Mouse (Mus musculus): ENCODE measurements around the gene Orc5. TPM values are rescaled to one million over a fixed set of nuclear protein-coding genes. Genes with fewer than 3 reads are reported as not detected.
"Not testable (repeated sequence)": the region's sequence is repeated elsewhere in the genome, so short reads cannot be mapped to it uniquely, and the experiment has no call there.

The Orc5 gene
- polyA plus RNA-seq, 1 experiment from 2014 or later: 39.5 TPM

- 94% methylated on average over 5 of the region's 5 CpGs for WGBS
- Histone ChIP-seq H3K27me3 (ENCODE audit: control insufficient read depth, insufficient read depth, low read length) (no peaks in the 10 kb centered on the region), H3K4me2 (ENCODE audit: low read depth, low read length) (no peak overlapping the region), H3K36me3 (ENCODE audit: control insufficient read depth, insufficient read depth, low read length) (no peaks in the 10 kb centered on the region), H3K4me3 (ENCODE audit: low read depth, low read length) (no peak overlapping the region), H3K9me3 (ENCODE audit: control insufficient read depth, low read length) (no peaks in the 10 kb centered on the region), H3K27ac (ENCODE audit: low read depth, low read length) (no peak overlapping the region), H3K9ac (replicated peaks; ENCODE audit: low read depth, low read length) (no peak overlapping the region), H3K4me1 (ENCODE audit: control insufficient read depth, insufficient read depth, low read length) (no peaks in the 10 kb centered on the region)
- ATAC-seq (ENCODE audit: low read depth): no peak
Measured at GRCm38 (mm10) chr5:22482567-22482966, 67.7 kb downstream of the Orc5 start.

GRCm38 (mm10) chr5:22472445-22472844, 77.8 kb downstream of the Orc5 start:
- H3K27me3 ChIP-seq (ENCODE audit: control insufficient read depth, insufficient read depth, low read length); ATAC-seq (ENCODE audit: low read depth): not testable (repeated sequence)
- 89% methylated on average over 6 of the region's 11 CpGs for WGBS

GRCm38 (mm10) chr5:22471243-22471642, 79.0 kb downstream of the Orc5 start:
- ATAC-seq (ENCODE audit: low read depth): peak; percentile 69
- H3K4me1 ChIP-seq (ENCODE audit: control insufficient read depth, insufficient read depth, low read length): no peaks in the 10 kb centered on the region
- WGBS: 48% methylated on average over 4 of the region's 4 CpGs
- H3K27me3 ChIP-seq (ENCODE audit: control insufficient read depth, insufficient read depth, low read length): no peaks in the 10 kb centered on the region
- no peaks in the 10 kb centered on the region for H3K9me3 ChIP-seq (ENCODE audit: control insufficient read depth, low read length)
- no peak overlapping the region for H3K4me2 ChIP-seq (ENCODE audit: low read depth, low read length)
- no peak overlapping the region for H3K9ac ChIP-seq (replicated peaks; ENCODE audit: low read depth, low read length)
- no peak overlapping the region for H3K27ac ChIP-seq (ENCODE audit: low read depth, low read length)
- no peaks in the 10 kb centered on the region for H3K36me3 ChIP-seq (ENCODE audit: control insufficient read depth, insufficient read depth, low read length)
- H3K4me3 ChIP-seq (ENCODE audit: low read depth, low read length): no peak overlapping the region

More at GRCm38 (mm10) chr5:22472445-22472844, 77.8 kb downstream of the Orc5 start:
- not testable (repeated sequence) for H3K4me2 ChIP-seq (ENCODE audit: low read depth, low read length); H3K9me3 ChIP-seq (ENCODE audit: control insufficient read depth, low read length); H3K4me1 ChIP-seq (ENCODE audit: control insufficient read depth, insufficient read depth, low read length); H3K27ac ChIP-seq (ENCODE audit: low read depth, low read length); H3K4me3 ChIP-seq (ENCODE audit: low read depth, low read length); H3K9ac ChIP-seq (replicated peaks; ENCODE audit: low read depth, low read length); H3K36me3 ChIP-seq (ENCODE audit: control insufficient read depth, insufficient read depth, low read length)

GRCm38 (mm10) chr5:22452871-22453661, 97.2 kb downstream of the Orc5 start:
- Histone ChIP-seq H3K9me3 (ENCODE audit: control insufficient read depth, low read length) (no peaks in the 10 kb centered on the region), H3K27me3 (ENCODE audit: control insufficient read depth, insufficient read depth, low read length) (no peaks in the 10 kb centered on the region), H3K27ac (ENCODE audit: low read depth, low read length) (peak overlapping the region; percentile 36; the same call in 1 of the 2 replicates), H3K36me3 (ENCODE audit: control insufficient read depth, insufficient read depth, low read length) (no peaks in the 10 kb centered on the region), H3K9ac (replicated peaks; ENCODE audit: low read depth, low read length) (no peak overlapping the region), H3K4me3 (ENCODE audit: low read depth, low read length) (no peak overlapping the region), H3K4me2 (ENCODE audit: low read depth, low read length) (no peak overlapping the region), H3K4me1 (ENCODE audit: control insufficient read depth, insufficient read depth, low read length) (0 out of 2 replicates have a peak, but pooled peaks cover 7% of the 10 kb centered on the region)
- WGBS: 27% methylated on average over 15 of the region's 15 CpGs
- ATAC-seq (ENCODE audit: low read depth): peak; percentile 76

- H3K9me3 ChIP-seq (ENCODE audit: control insufficient read depth, low read length): no peaks in the 10 kb centered on the region
- WGBS: 23% methylated on average over 9 of the region's 9 CpGs
- H3K4me1 ChIP-seq (ENCODE audit: control insufficient read depth, insufficient read depth, low read length): 0 out of 2 replicates have a peak, but pooled peaks cover 7% of the 10 kb centered on the region
- no peaks in the 10 kb centered on the region for H3K36me3 ChIP-seq (ENCODE audit: control insufficient read depth, insufficient read depth, low read length)
- no peak overlapping the region for H3K27ac ChIP-seq (ENCODE audit: low read depth, low read length)
- no peaks in the 10 kb centered on the region for H3K27me3 ChIP-seq (ENCODE audit: control insufficient read depth, insufficient read depth, low read length)
- H3K9ac ChIP-seq (replicated peaks; ENCODE audit: low read depth, low read length): no peak overlapping the region
- no peak overlapping the region for H3K4me2 ChIP-seq (ENCODE audit: low read depth, low read length)
- ATAC-seq (ENCODE audit: low read depth): no peak
- H3K4me3 ChIP-seq (ENCODE audit: low read depth, low read length): no peak overlapping the region
Measured at GRCm38 (mm10) chr5:22452452-22452851, 97.8 kb downstream of the Orc5 start.

GRCm38 (mm10) chr5:22451764-22452163, 98.5 kb downstream of the Orc5 start:
- no peak overlapping the region for H3K9ac ChIP-seq (replicated peaks; ENCODE audit: low read depth, low read length)
- no peak for ATAC-seq (ENCODE audit: low read depth)
- 72% methylated on average over 3 of the region's 3 CpGs for WGBS

GRCm38 (mm10) chr5:22449492-22449891, 100.7 kb downstream of the Orc5 start:
- 88% methylated on average over 3 of the region's 3 CpGs for WGBS
- H3K27ac ChIP-seq (ENCODE audit: low read depth, low read length): no peak overlapping the region
- ATAC-seq (ENCODE audit: low read depth): no peak

More at GRCm38 (mm10) chr5:22451764-22452163, 98.5 kb downstream of the Orc5 start:
- Histone ChIP-seq H3K36me3 (ENCODE audit: control insufficient read depth, insufficient read depth, low read length) (no peaks in the 10 kb centered on the region), H3K4me1 (ENCODE audit: control insufficient read depth, insufficient read depth, low read length) (0 out of 2 replicates have a peak, but pooled peaks cover 7% of the 10 kb centered on the region), H3K4me2 (ENCODE audit: low read depth, low read length) (no peak overlapping the region), H3K4me3 (ENCODE audit: low read depth, low read length) (no peak overlapping the region), H3K9me3 (ENCODE audit: control insufficient read depth, low read length) (no peaks in the 10 kb centered on the region), H3K27ac (ENCODE audit: low read depth, low read length) (no peak overlapping the region), H3K27me3 (ENCODE audit: control insufficient read depth, insufficient read depth, low read length) (no peaks in the 10 kb centered on the region)

More at GRCm38 (mm10) chr5:22449492-22449891, 100.7 kb downstream of the Orc5 start:
- no peak overlapping the region for H3K9ac ChIP-seq (replicated peaks; ENCODE audit: low read depth, low read length)
- H3K9me3 ChIP-seq (ENCODE audit: control insufficient read depth, low read length): no peaks in the 10 kb centered on the region
- 0 out of 2 replicates have a peak, but pooled peaks cover 7% of the 10 kb centered on the region for H3K4me1 ChIP-seq (ENCODE audit: control insufficient read depth, insufficient read depth, low read length)
- no peak overlapping the region for H3K4me2 ChIP-seq (ENCODE audit: low read depth, low read length)
- no peaks in the 10 kb centered on the region for H3K27me3 ChIP-seq (ENCODE audit: control insufficient read depth, insufficient read depth, low read length)
- H3K4me3 ChIP-seq (ENCODE audit: low read depth, low read length): no peak overlapping the region
- no peaks in the 10 kb centered on the region for H3K36me3 ChIP-seq (ENCODE audit: control insufficient read depth, insufficient read depth, low read length)

Other genes starting within 250 kb of the Orc5 start
- 118 and 125 TPM in 2 replicates for gene Reln, start 205.7 kb downstream of the Orc5 start, polyA plus RNA-seq (2014; fragmentation: Nextera tagmentation; extraction: Ambion mirVana)
- 19.3 and 27.6 TPM in 2 replicates for gene Lhfpl3, start 195.6 kb upstream of the Orc5 start, polyA plus RNA-seq (2014; fragmentation: Nextera tagmentation; extraction: Ambion mirVana)